Mouse (Mus musculus) forebrain, embryonic 15.5 days (tissue): ENCODE measurements around the gene Xcl1. TPM values are rescaled to one million over a fixed set of nuclear protein-coding genes. Genes with fewer than 3 reads are reported as not detected.
"Not testable (repeated sequence)": the region's sequence is repeated elsewhere in the genome, so short reads cannot be mapped to it uniquely, and the experiment has no call there.

Experiments used
- ATAC-seq: fragments of 200-750 bp; cut with Nextera tagmentation; replicated peaks from 2 replicates; pipeline ENCODE4 v1.8.0; 2017; ENCODE audit warnings: mild to moderate bottlenecking, moderate TSS enrichment, moderate library complexity
- H3K27ac ChIP-seq: fragments of 300-500 bp; sonication (generic); replicated peaks from 2 replicates; pipeline ENCODE4 v1.5.1; 2015; ENCODE audit warnings: mild to moderate bottlenecking, inconsistent platforms
- H3K27me3 ChIP-seq: fragments of 300-500 bp; sonication (generic); 2 replicates; pipeline ENCODE4 v1.6.1; 2015; ENCODE audit warnings: inconsistent platforms
- H3K36me3 ChIP-seq: fragments of 300-500 bp; sonication (generic); 2 replicates; pipeline ENCODE4 v1.6.1; 2015; ENCODE audit warnings: mild to moderate bottlenecking, inconsistent platforms
- H3K4me1 ChIP-seq: fragments of 300-500 bp; sonication (generic); 2 replicates; pipeline ENCODE4 v1.6.1; 2015; ENCODE audit warnings: inconsistent platforms
- H3K4me2 ChIP-seq: fragments of 300-500 bp; sonication (generic); replicated peaks from 2 replicates; pipeline ENCODE4 v1.6.1; 2015; ENCODE audit warnings: mild to moderate bottlenecking, inconsistent platforms
- H3K4me3 ChIP-seq: fragments of 300-500 bp; sonication (generic); 2 replicates; pipeline ENCODE4 v1.5.1; 2015; ENCODE audit warnings: mild to moderate bottlenecking, inconsistent platforms
- H3K9ac ChIP-seq: fragments of 300-500 bp; sonication (generic); replicated peaks from 2 replicates; pipeline ENCODE4 v1.6.1; 2015; ENCODE audit warnings: mild to moderate bottlenecking, inconsistent platforms
- H3K9me3 ChIP-seq: fragments of 300-500 bp; sonication (generic); 2 replicates; pipeline ENCODE4 v1.6.1; 2016; ENCODE audit warnings: inconsistent platforms
- WGBS: fragments of 180-500 bp; shearing (Covaris S2); methylation state at CpG from one replicate; pipeline ENCODE4 v1.1.7; 2015; ENCODE audit warnings: mixed read lengths; 5-methylcytosine and 5-hydroxymethylcytosine counted together
- polyA plus RNA-seq: library from polyadenylated mRNA; unstranded; fragments of >200 nt; fragmentation: Nextera tagmentation; extraction: Ambion mirVana; gene quantifications from 2 replicates; pipeline ENCODE4 v1.2.1, GENCODE M21; 2015

Xcl1 gene
- polyA plus RNA-seq: not detected in 2 replicates

GRCm38 (mm10) chr1:164935477-164936044 lies at the start of gene Xcl1:
Xcl1 (minus strand) TSS chr1:164935527.
- Histone ChIP-seq H3K9me3 (no peaks in the 10 kb centered on the region), H3K4me2 (no peak within 1 kb of the TSS), H3K9ac (no peak within 1 kb of the TSS), H3K27ac (no peak within 1 kb of the TSS), H3K4me1 (no peaks in the 10 kb centered on the region), H3K36me3 (no peaks in the 10 kb centered on the region), H3K4me3 (no peak within 1 kb of the TSS), H3K27me3 (no peaks in the 10 kb centered on the region)
- no peak for ATAC-seq
- 86% methylated on average over 9 of the region's 9 CpGs for WGBS

GRCm38 (mm10) chr1:164984681-164985080 lies 49.4 kb upstream of the Xcl1 start:
- H3K36me3 ChIP-seq, H3K9ac ChIP-seq, H3K4me2 ChIP-seq, ATAC-seq, H3K4me3 ChIP-seq, H3K27me3 ChIP-seq, H3K27ac ChIP-seq, H3K9me3 ChIP-seq: not testable (repeated sequence)
- WGBS: 86% methylated on average over 10 of the region's 10 CpGs
- H3K4me1 ChIP-seq: peaks cover 11% of the 10 kb centered on the region

- H3K4me1 ChIP-seq: no peaks in the 10 kb centered on the region
- no peak overlapping the region for H3K27ac ChIP-seq
- H3K4me2 ChIP-seq: no peak overlapping the region
- ATAC-seq: no peak
- H3K9ac ChIP-seq: no peak overlapping the region
- H3K4me3 ChIP-seq: no peak overlapping the region
- no peaks in the 10 kb centered on the region for H3K27me3 ChIP-seq
- no peaks in the 10 kb centered on the region for H3K36me3 ChIP-seq
- no peaks in the 10 kb centered on the region for H3K9me3 ChIP-seq
Measured at GRCm38 (mm10) chr1:164977351-164977750, 42.0 kb upstream of the Xcl1 start.

GRCm38 (mm10) chr1:164975729-164976128 lies 40.4 kb upstream of the Xcl1 start:
- WGBS: 73% methylated on average over 7 of the region's 7 CpGs
- no peaks in the 10 kb centered on the region for H3K27me3 ChIP-seq

GRCm38 (mm10) chr1:164975276-164975675 lies 39.9 kb upstream of the Xcl1 start:
- no peaks in the 10 kb centered on the region for H3K36me3 ChIP-seq
- no peaks in the 10 kb centered on the region for H3K4me1 ChIP-seq
- 93% methylated on average over 3 of the region's 3 CpGs for WGBS
- H3K9me3 ChIP-seq: no peaks in the 10 kb centered on the region
- no peak overlapping the region for H3K9ac ChIP-seq
- no peak for ATAC-seq
- no peak overlapping the region for H3K27ac ChIP-seq
- H3K4me2 ChIP-seq: no peak overlapping the region
- no peak overlapping the region for H3K4me3 ChIP-seq
- H3K27me3 ChIP-seq: no peaks in the 10 kb centered on the region

More at GRCm38 (mm10) chr1:164975729-164976128, 40.4 kb upstream of the Xcl1 start:
- ATAC-seq: no peak
- Histone ChIP-seq H3K27ac (no peak overlapping the region), H3K9ac (no peak overlapping the region), H3K4me2 (no peak overlapping the region), H3K36me3 (no peaks in the 10 kb centered on the region), H3K4me3 (no peak overlapping the region), H3K4me1 (no peaks in the 10 kb centered on the region), H3K9me3 (no peaks in the 10 kb centered on the region)

GRCm38 (mm10) chr1:164973790-164974189 lies 38.5 kb upstream of the Xcl1 start:
- Histone ChIP-seq H3K9me3 (no peaks in the 10 kb centered on the region), H3K9ac (no peak overlapping the region), H3K27me3 (no peaks in the 10 kb centered on the region), H3K4me2 (no peak overlapping the region), H3K4me1 (no peaks in the 10 kb centered on the region), H3K4me3 (no peak overlapping the region), H3K36me3 (no peaks in the 10 kb centered on the region), H3K27ac (no peak overlapping the region)
- 5% methylated on average over 3 of the region's 3 CpGs for WGBS
- peak; percentile 57; the same call in 1 of the 2 replicates for ATAC-seq

GRCm38 (mm10) chr1:164973341-164973740 lies 38.0 kb upstream of the Xcl1 start:
- no peaks in the 10 kb centered on the region for H3K9me3 ChIP-seq
- no peak overlapping the region for H3K27ac ChIP-seq
- no peak for ATAC-seq
- no peak overlapping the region for H3K4me3 ChIP-seq
- no peaks in the 10 kb centered on the region for H3K27me3 ChIP-seq
- no peaks in the 10 kb centered on the region for H3K4me1 ChIP-seq
- H3K36me3 ChIP-seq: no peaks in the 10 kb centered on the region
- H3K4me2 ChIP-seq: no peak overlapping the region
- 85% methylated on average over 1 of the region's 1 CpGs for WGBS
- no peak overlapping the region for H3K9ac ChIP-seq

- no peaks in the 10 kb centered on the region for H3K27me3 ChIP-seq
- WGBS: 92% methylated on average over 5 of the region's 5 CpGs
- H3K27ac ChIP-seq: no peak overlapping the region
- no peak overlapping the region for H3K4me2 ChIP-seq
- H3K9ac ChIP-seq: no peak overlapping the region
- no peaks in the 10 kb centered on the region for H3K4me1 ChIP-seq
- ATAC-seq: no peak
- H3K9me3 ChIP-seq: no peaks in the 10 kb centered on the region
- no peaks in the 10 kb centered on the region for H3K36me3 ChIP-seq
- no peak overlapping the region for H3K4me3 ChIP-seq
Measured at GRCm38 (mm10) chr1:164972744-164973143, 37.4 kb upstream of the Xcl1 start.

GRCm38 (mm10) chr1:164966095-164966698 lies 30.9 kb upstream of the Xcl1 start:
- Histone ChIP-seq H3K4me1 (no peaks in the 10 kb centered on the region), H3K36me3 (no peaks in the 10 kb centered on the region), H3K9ac (no peak overlapping the region), H3K27me3 (no peaks in the 10 kb centered on the region), H3K4me3 (no peak overlapping the region), H3K4me2 (no peak overlapping the region), H3K9me3 (no peaks in the 10 kb centered on the region), H3K27ac (no peak overlapping the region)
- 61% methylated on average over 8 of the region's 8 CpGs for WGBS
- ATAC-seq: no peak

- ATAC-seq: no peak
- Histone ChIP-seq H3K36me3 (no peaks in the 10 kb centered on the region), H3K27me3 (no peaks in the 10 kb centered on the region), H3K4me3 (no peak overlapping the region), H3K9me3 (no peaks in the 10 kb centered on the region), H3K4me2 (no peak overlapping the region), H3K9ac (no peak overlapping the region), H3K27ac (no peak overlapping the region), H3K4me1 (no peaks in the 10 kb centered on the region)
- 50% methylated on average over 2 of the region's 2 CpGs for WGBS
Measured at GRCm38 (mm10) chr1:164960610-164961009, 25.3 kb upstream of the Xcl1 start.

GRCm38 (mm10) chr1:164959787-164960385 lies 24.6 kb upstream of the Xcl1 start:
- H3K27ac ChIP-seq: no peak overlapping the region
- WGBS: 28% methylated on average over 11 of the region's 11 CpGs
- H3K36me3 ChIP-seq: no peaks in the 10 kb centered on the region
- ATAC-seq: no peak
- H3K9me3 ChIP-seq: no peaks in the 10 kb centered on the region
- no peaks in the 10 kb centered on the region for H3K27me3 ChIP-seq
- H3K9ac ChIP-seq: no peak overlapping the region
- H3K4me1 ChIP-seq: no peaks in the 10 kb centered on the region
- no peak overlapping the region for H3K4me2 ChIP-seq
- H3K4me3 ChIP-seq: no peak overlapping the region

GRCm38 (mm10) chr1:164959160-164959559 lies 23.8 kb upstream of the Xcl1 start:
- no peak overlapping the region for H3K4me2 ChIP-seq
- H3K36me3 ChIP-seq: no peaks in the 10 kb centered on the region
- no peaks in the 10 kb centered on the region for H3K9me3 ChIP-seq
- H3K27me3 ChIP-seq: no peaks in the 10 kb centered on the region
- 84% methylated on average over 3 of the region's 3 CpGs for WGBS
- no peak overlapping the region for H3K4me3 ChIP-seq
- H3K9ac ChIP-seq: no peak overlapping the region
- H3K4me1 ChIP-seq: no peaks in the 10 kb centered on the region
- H3K27ac ChIP-seq: no peak overlapping the region
- ATAC-seq: no peak
